Mouse (Mus musculus) lung, embryonic 16.5 days (tissue): Measurements from ENCODE around the gene Tspan11. TPM values are rescaled to one million over a fixed set of nuclear protein-coding genes. Genes with fewer than 3 reads are reported as not detected.
A peak's percentile ranks its signal among the peaks of the same experiment; 100 is the strongest.

Experiments used
- ATAC-seq: fragments of 200-750 bp; cut with Nextera tagmentation; 2 replicates; pipeline ENCODE4 v1.8.0; 2017; ENCODE audit warnings: low read depth, mild to moderate bottlenecking, moderate library complexity
- H3K27ac ChIP-seq: fragments of 300-500 bp; sonication (generic); 2 replicates; pipeline ENCODE4 v1.5.1; 2014; ENCODE audit warnings: mild to moderate bottlenecking, control low read depth, low read length
- H3K27me3 ChIP-seq: fragments of 300-500 bp; sonication (generic); 2 replicates; pipeline ENCODE4 v1.6.1; 2014; ENCODE audit warnings: low read depth, low read length, mixed read lengths; ENCODE audit not compliant: control insufficient read depth, insufficient read depth
- H3K36me3 ChIP-seq: fragments of 300-500 bp; sonication (generic); 2 replicates; pipeline ENCODE4 v1.6.1; 2014; ENCODE audit warnings: low read length; ENCODE audit not compliant: control insufficient read depth, insufficient read depth
- H3K4me1 ChIP-seq: fragments of 300-500 bp; sonication (generic); replicated peaks from 2 replicates; pipeline ENCODE4 v1.6.1; 2014; ENCODE audit warnings: low read length, mixed read lengths; ENCODE audit not compliant: control insufficient read depth, insufficient read depth
- H3K4me2 ChIP-seq: fragments of 300-500 bp; sonication (generic); 2 replicates; pipeline ENCODE4 v1.6.1; 2014; ENCODE audit warnings: low read depth, low read length, control low read depth
- H3K4me3 ChIP-seq: fragments of 300-500 bp; sonication (generic); 2 replicates; pipeline ENCODE4 v1.5.1; 2014; ENCODE audit warnings: mild to moderate bottlenecking, low read length, control low read depth
- H3K9ac ChIP-seq: fragments of 300-500 bp; sonication (generic); 2 replicates; pipeline ENCODE4 v1.6.1; 2014; ENCODE audit warnings: low read length, control low read depth
- H3K9me3 ChIP-seq: fragments of 300-500 bp; sonication (generic); 2 replicates; pipeline ENCODE4 v1.6.1; 2016; ENCODE audit warnings: low read length; ENCODE audit not compliant: control insufficient read depth
- WGBS: fragments of 180-500 bp; shearing (Covaris S2); extraction: QIAGEN DNeasy Blood & Tissue Kit; methylation state at CpG from one replicate; pipeline ENCODE4 v1.1.7; 2014; 5-methylcytosine and 5-hydroxymethylcytosine counted together
- polyA plus RNA-seq: library from polyadenylated mRNA; unstranded; fragments of >200 nt; fragmentation: Nextera tagmentation; extraction: Ambion mirVana; gene quantifications from 2 replicates; pipeline ENCODE4 v1.2.1, GENCODE M21; 2015

The Tspan11 gene
- polyA plus RNA-seq, 1 experiment from 2014 or later, result 23.8 TPM

DNA sequence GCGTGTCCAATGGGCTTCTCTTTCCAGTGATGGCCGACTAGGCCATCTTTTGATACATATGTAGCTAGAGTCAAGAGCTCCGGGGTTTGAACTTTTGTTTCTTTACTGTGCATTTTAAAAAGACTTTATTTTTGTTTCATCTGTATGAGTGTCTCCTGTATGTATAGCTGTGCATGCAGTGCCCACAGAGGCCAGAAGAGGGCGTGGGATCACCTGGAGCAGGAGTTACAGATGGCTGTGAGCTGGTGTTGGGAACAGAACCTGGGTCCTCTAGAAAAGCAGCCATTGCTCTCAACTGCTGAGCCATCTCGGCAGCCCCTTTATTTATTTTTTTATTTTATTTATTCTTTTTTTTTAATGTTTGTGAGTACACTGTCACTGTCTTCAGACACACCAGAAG is 109.5 kb downstream of the Tspan11 start:
- WGBS, result 72% methylated on average over 4 of the region's 5 CpGs
- no peaks in the 10 kb centered on the region for H3K27me3 ChIP-seq
- no peak overlapping the region for H3K27ac ChIP-seq
- no peak overlapping the region for H3K9ac ChIP-seq
- no peak overlapping the region for H3K4me2 ChIP-seq
- H3K4me3 ChIP-seq, result no peak overlapping the region
- no peaks in the 10 kb centered on the region for H3K36me3 ChIP-seq
- no peak for ATAC-seq
- no peaks in the 10 kb centered on the region for H3K9me3 ChIP-seq
- H3K4me1 ChIP-seq, result peaks cover 2% of the 10 kb centered on the region

DNA sequence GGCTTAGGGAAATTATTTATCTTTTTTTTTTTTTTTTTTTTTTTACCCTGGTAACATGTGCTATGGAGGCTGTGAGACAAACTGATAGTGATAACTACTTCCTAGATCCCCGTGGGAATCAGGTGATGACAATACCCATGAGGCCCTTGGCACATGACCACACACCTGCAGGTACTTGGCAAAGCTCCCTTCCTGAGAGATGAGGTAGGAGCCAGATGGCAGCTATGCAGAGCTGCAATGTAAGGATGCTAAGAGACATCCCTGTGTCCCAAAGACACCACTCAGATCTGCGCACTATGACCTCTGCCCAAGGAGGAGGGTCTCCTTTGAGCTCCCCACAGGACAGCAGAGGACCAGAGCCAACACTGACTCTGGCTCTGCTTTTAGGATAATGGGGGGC is 111.7 kb downstream of the Tspan11 start:
- Histone ChIP-seq H3K4me3 (no peak overlapping the region), H3K36me3 (no peaks in the 10 kb centered on the region), H3K9me3 (no peaks in the 10 kb centered on the region), H3K27me3 (no peaks in the 10 kb centered on the region), H3K27ac (no peak overlapping the region), H3K4me1 (peaks cover 6% of the 10 kb centered on the region; the same call in 1 of the 2 replicates), H3K9ac (no peak overlapping the region), H3K4me2 (no peak overlapping the region)
- no peak for ATAC-seq
- WGBS, result 70% methylated on average over 2 of the region's 2 CpGs

- peaks cover 6% of the 10 kb centered on the region; the same call in 1 of the 2 replicates for H3K4me1 ChIP-seq
- no peak overlapping the region for H3K4me2 ChIP-seq
These were observed 113.4 kb downstream of the Tspan11 start for GRCm38 (mm10) chr6:128000777-128001176.

DNA sequence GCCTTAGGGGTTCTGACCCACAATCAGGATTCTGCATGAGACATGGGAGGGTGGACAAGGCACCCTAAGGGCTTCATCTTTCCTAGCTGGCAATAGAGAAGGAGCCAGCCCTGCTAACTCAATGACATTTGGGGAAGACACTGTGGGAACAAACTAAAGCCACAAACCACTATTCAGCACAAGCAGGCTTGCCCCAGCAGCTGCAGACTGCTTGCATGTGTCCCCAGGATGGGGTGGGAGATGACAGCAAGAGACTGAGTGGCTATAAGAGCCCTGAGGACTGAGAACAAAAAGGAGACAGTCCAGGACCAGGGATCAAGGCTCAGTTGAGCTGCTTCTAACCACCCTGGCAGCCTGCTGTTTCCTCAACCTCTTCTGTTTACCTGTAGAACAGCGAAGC is 114.2 kb downstream of the Tspan11 start:
- Histone ChIP-seq H3K9ac (no peak overlapping the region), H3K9me3 (no peaks in the 10 kb centered on the region), H3K27me3 (no peaks in the 10 kb centered on the region), H3K4me2 (no peak overlapping the region), H3K36me3 (no peaks in the 10 kb centered on the region), H3K4me3 (no peak overlapping the region), H3K27ac (no peak overlapping the region), H3K4me1 (peaks cover 11% of the 10 kb centered on the region)
- WGBS, result 65% methylated on average over 1 of the region's 1 CpGs
- no peak for ATAC-seq

More at GRCm38 (mm10) chr6:128000777-128001176, 113.4 kb downstream of the Tspan11 start:
- Histone ChIP-seq H3K27me3 (no peaks in the 10 kb centered on the region), H3K27ac (no peak overlapping the region), H3K36me3 (no peaks in the 10 kb centered on the region), H3K9ac (no peak overlapping the region), H3K9me3 (no peaks in the 10 kb centered on the region), H3K4me3 (no peak overlapping the region)
- 78% methylated on average over 3 of the region's 3 CpGs for WGBS
- no peak for ATAC-seq

GRCm38 (mm10) chr6:128002104-128002503 is 114.7 kb downstream of the Tspan11 start:
- peaks cover 14% of the 10 kb centered on the region for H3K4me1 ChIP-seq
- no peak overlapping the region for H3K27ac ChIP-seq
- WGBS, result 71% methylated on average over 10 of the region's 10 CpGs
- no peak overlapping the region for H3K9ac ChIP-seq
- no peak overlapping the region for H3K4me2 ChIP-seq
- no peaks in the 10 kb centered on the region for H3K9me3 ChIP-seq
- H3K4me3 ChIP-seq, result no peak overlapping the region
- H3K27me3 ChIP-seq, result no peaks in the 10 kb centered on the region
- no peak for ATAC-seq
- H3K36me3 ChIP-seq, result no peaks in the 10 kb centered on the region

GRCm38 (mm10) chr6:128002667-128003066 is 115.3 kb downstream of the Tspan11 start:
- 79% methylated on average over 4 of the region's 4 CpGs for WGBS
- Histone ChIP-seq H3K36me3 (no peaks in the 10 kb centered on the region), H3K4me1 (peaks cover 19% of the 10 kb centered on the region), H3K4me2 (no peak overlapping the region), H3K27ac (no peak overlapping the region), H3K4me3 (no peak overlapping the region), H3K9me3 (no peaks in the 10 kb centered on the region), H3K9ac (no peak overlapping the region), H3K27me3 (no peaks in the 10 kb centered on the region)
- no peak for ATAC-seq

GRCm38 (mm10) chr6:128003542-128003941 is 116.2 kb downstream of the Tspan11 start:
- Histone ChIP-seq H3K4me3 (no peak overlapping the region), H3K27me3 (no peaks in the 10 kb centered on the region), H3K9me3 (no peaks in the 10 kb centered on the region), H3K36me3 (no peaks in the 10 kb centered on the region), H3K27ac (peak overlapping the region; percentile 35; the same call in 1 of the 2 replicates), H3K4me2 (no peak overlapping the region), H3K9ac (no peak overlapping the region), H3K4me1 (peaks cover 19% of the 10 kb centered on the region)
- WGBS, result 42% methylated on average over 5 of the region's 5 CpGs
- ATAC-seq, result peak; percentile 57

Other genes starting within 250 kb of the Tspan11 start
- 0.08 TPM in 1 of 2 replicates, not detected in the other for gene Prmt8, start 118.1 kb upstream of the Tspan11 start, polyA plus RNA-seq